Mouse (Mus musculus): ENCODE data around the gene Tnik. TPM values are rescaled to one million over a fixed set of nuclear protein-coding genes. Genes with fewer than 3 reads are reported as not detected.

Gene Tnik
- polyA plus RNA-seq, 1 experiment from 2014 or later: 55.7 TPM

GRCm38 (mm10) chr3:28348746-28349145, 85.7 kb downstream of the Tnik start:
- peaks cover 5% of the 10 kb centered on the region for H3K4me1 ChIP-seq (ENCODE audit: control insufficient read depth, insufficient read depth, low read length)
- ATAC-seq (no peak), DNase-seq (ENCODE audit: low spot score) (no peak)
- H3K36me3 ChIP-seq (ENCODE audit: control insufficient read depth, insufficient read depth, low read length): no peaks in the 10 kb centered on the region
- no peak overlapping the region for H3K4me2 ChIP-seq (ENCODE audit: low read length)
- H3K9me3 ChIP-seq (replicated peaks; ENCODE audit: control insufficient read depth, low read length): no peaks in the 10 kb centered on the region
- H3K27me3 ChIP-seq (replicated peaks; ENCODE audit: control insufficient read depth, insufficient read depth, low read length): no peaks in the 10 kb centered on the region
- no peak overlapping the region for H3K27ac ChIP-seq (ENCODE audit: low read depth, low read length)
- no peak overlapping the region for H3K4me3 ChIP-seq (ENCODE audit: low read depth, low read length)
- H3K9ac ChIP-seq (ENCODE audit: low read length): no peak overlapping the region
- WGBS: 83% methylated on average over 1 of the region's 1 CpGs

- Histone ChIP-seq H3K27ac (ENCODE audit: low read depth, low read length) (no peak overlapping the region), H3K4me1 (ENCODE audit: control insufficient read depth, insufficient read depth, low read length) (peaks cover 5% of the 10 kb centered on the region), H3K36me3 (ENCODE audit: control insufficient read depth, insufficient read depth, low read length) (no peaks in the 10 kb centered on the region), H3K4me2 (ENCODE audit: low read length) (no peak overlapping the region), H3K4me3 (ENCODE audit: low read depth, low read length) (no peak overlapping the region), H3K9me3 (replicated peaks; ENCODE audit: control insufficient read depth, low read length) (no peaks in the 10 kb centered on the region), H3K9ac (ENCODE audit: low read length) (no peak overlapping the region), H3K27me3 (replicated peaks; ENCODE audit: control insufficient read depth, insufficient read depth, low read length) (no peaks in the 10 kb centered on the region)
- no peak for ATAC-seq
- WGBS: 82% methylated on average over 10 of the region's 10 CpGs
- DNase-seq (ENCODE audit: low spot score): no peak
These were observed 87.3 kb downstream of the Tnik start for GRCm38 (mm10) chr3:28350147-28350801.

GRCm38 (mm10) chr3:28358391-28358790, 95.4 kb downstream of the Tnik start:
- Histone ChIP-seq H3K4me2 (ENCODE audit: low read length) (no peak overlapping the region), H3K4me3 (ENCODE audit: low read depth, low read length) (no peak overlapping the region), H3K9ac (ENCODE audit: low read length) (no peak overlapping the region), H3K4me1 (ENCODE audit: control insufficient read depth, insufficient read depth, low read length) (no peaks in the 10 kb centered on the region), H3K27ac (ENCODE audit: low read depth, low read length) (no peak overlapping the region), H3K27me3 (replicated peaks; ENCODE audit: control insufficient read depth, insufficient read depth, low read length) (no peaks in the 10 kb centered on the region), H3K36me3 (ENCODE audit: control insufficient read depth, insufficient read depth, low read length) (peaks cover 7% of the 10 kb centered on the region), H3K9me3 (replicated peaks; ENCODE audit: control insufficient read depth, low read length) (no peaks in the 10 kb centered on the region)
- ATAC-seq (no peak), DNase-seq (ENCODE audit: low spot score) (no peak)
- 76% methylated on average over 2 of the region's 2 CpGs for WGBS

- ATAC-seq: no peak
These were observed 96.1 kb downstream of the Tnik start for GRCm38 (mm10) chr3:28359138-28359537.

GRCm38 (mm10) chr3:28361056-28361455, 98.0 kb downstream of the Tnik start:
- 95% methylated on average over 6 of the region's 6 CpGs for WGBS
- Histone ChIP-seq H3K4me1 (ENCODE audit: control insufficient read depth, insufficient read depth, low read length) (no peaks in the 10 kb centered on the region), H3K9me3 (replicated peaks; ENCODE audit: control insufficient read depth, low read length) (no peaks in the 10 kb centered on the region), H3K36me3 (ENCODE audit: control insufficient read depth, insufficient read depth, low read length) (peaks cover 7% of the 10 kb centered on the region), H3K27ac (ENCODE audit: low read depth, low read length) (no peak overlapping the region), H3K27me3 (replicated peaks; ENCODE audit: control insufficient read depth, insufficient read depth, low read length) (no peaks in the 10 kb centered on the region), H3K4me3 (ENCODE audit: low read depth, low read length) (no peak overlapping the region), H3K4me2 (ENCODE audit: low read length) (no peak overlapping the region), H3K9ac (ENCODE audit: low read length) (no peak overlapping the region)
- ATAC-seq (no peak), DNase-seq (ENCODE audit: low spot score) (no peak)

More at GRCm38 (mm10) chr3:28359138-28359537, 96.1 kb downstream of the Tnik start:
- H3K4me1 ChIP-seq (ENCODE audit: control insufficient read depth, insufficient read depth, low read length): no peaks in the 10 kb centered on the region
- no peak overlapping the region for H3K9ac ChIP-seq (ENCODE audit: low read length)
- DNase-seq (ENCODE audit: low spot score): no peak
- H3K27me3 ChIP-seq (replicated peaks; ENCODE audit: control insufficient read depth, insufficient read depth, low read length): no peaks in the 10 kb centered on the region
- no peak overlapping the region for H3K4me2 ChIP-seq (ENCODE audit: low read length)
- H3K27ac ChIP-seq (ENCODE audit: low read depth, low read length): no peak overlapping the region
- peaks cover 7% of the 10 kb centered on the region for H3K36me3 ChIP-seq (ENCODE audit: control insufficient read depth, insufficient read depth, low read length)
- 89% methylated on average over 6 of the region's 6 CpGs for WGBS
- H3K9me3 ChIP-seq (replicated peaks; ENCODE audit: control insufficient read depth, low read length): no peaks in the 10 kb centered on the region
- no peak overlapping the region for H3K4me3 ChIP-seq (ENCODE audit: low read depth, low read length)

GRCm38 (mm10) chr3:28363441-28364125, 100.6 kb downstream of the Tnik start:
- H3K4me3 ChIP-seq (ENCODE audit: low read depth, low read length): no peak overlapping the region
- no peak overlapping the region for H3K27ac ChIP-seq (ENCODE audit: low read depth, low read length)
- no peaks in the 10 kb centered on the region for H3K4me1 ChIP-seq (ENCODE audit: control insufficient read depth, insufficient read depth, low read length)
- DNase-seq (ENCODE audit: low spot score): no peak
- H3K9ac ChIP-seq (ENCODE audit: low read length): no peak overlapping the region
- no peaks in the 10 kb centered on the region for H3K27me3 ChIP-seq (replicated peaks; ENCODE audit: control insufficient read depth, insufficient read depth, low read length)
- peaks cover 7% of the 10 kb centered on the region for H3K36me3 ChIP-seq (ENCODE audit: control insufficient read depth, insufficient read depth, low read length)
- no peaks in the 10 kb centered on the region for H3K9me3 ChIP-seq (replicated peaks; ENCODE audit: control insufficient read depth, low read length)
- ATAC-seq: no peak
- 80% methylated on average over 5 of the region's 5 CpGs for WGBS
- H3K4me2 ChIP-seq (ENCODE audit: low read length): no peak overlapping the region

GRCm38 (mm10) chr3:28368746-28369145, 105.7 kb downstream of the Tnik start:
- no peak overlapping the region for H3K4me2 ChIP-seq (ENCODE audit: low read length)
- H3K9ac ChIP-seq (ENCODE audit: low read length): no peak overlapping the region
- H3K27me3 ChIP-seq (replicated peaks; ENCODE audit: control insufficient read depth, insufficient read depth, low read length): no peaks in the 10 kb centered on the region
- no peak for DNase-seq (ENCODE audit: low spot score)
- no peak overlapping the region for H3K27ac ChIP-seq (ENCODE audit: low read depth, low read length)
- H3K4me3 ChIP-seq (ENCODE audit: low read depth, low read length): no peak overlapping the region
- no peak for ATAC-seq
- no peaks in the 10 kb centered on the region for H3K9me3 ChIP-seq (replicated peaks; ENCODE audit: control insufficient read depth, low read length)
- WGBS: 79% methylated on average over 5 of the region's 5 CpGs
- no peaks in the 10 kb centered on the region for H3K4me1 ChIP-seq (ENCODE audit: control insufficient read depth, insufficient read depth, low read length)
- H3K36me3 ChIP-seq (ENCODE audit: control insufficient read depth, insufficient read depth, low read length): no peaks in the 10 kb centered on the region

- no peak overlapping the region for H3K4me3 ChIP-seq (ENCODE audit: low read depth, low read length)
- DNase-seq (ENCODE audit: low spot score) (no peak), ATAC-seq (no peak)
- H3K27ac ChIP-seq (ENCODE audit: low read depth, low read length): no peak overlapping the region
- no peak overlapping the region for H3K4me2 ChIP-seq (ENCODE audit: low read length)
- H3K9ac ChIP-seq (ENCODE audit: low read length): no peak overlapping the region
- no peaks in the 10 kb centered on the region for H3K9me3 ChIP-seq (replicated peaks; ENCODE audit: control insufficient read depth, low read length)
- H3K27me3 ChIP-seq (replicated peaks; ENCODE audit: control insufficient read depth, insufficient read depth, low read length): no peaks in the 10 kb centered on the region
- H3K4me1 ChIP-seq (ENCODE audit: control insufficient read depth, insufficient read depth, low read length): no peaks in the 10 kb centered on the region
- 84% methylated on average over 1 of the region's 1 CpGs for WGBS
- no peaks in the 10 kb centered on the region for H3K36me3 ChIP-seq (ENCODE audit: control insufficient read depth, insufficient read depth, low read length)
These were observed 106.3 kb downstream of the Tnik start for GRCm38 (mm10) chr3:28369266-28369665.

GRCm38 (mm10) chr3:28369698-28370097, 106.7 kb downstream of the Tnik start:
- H3K4me2 ChIP-seq (ENCODE audit: low read length): no peak overlapping the region
- H3K36me3 ChIP-seq (ENCODE audit: control insufficient read depth, insufficient read depth, low read length): no peaks in the 10 kb centered on the region
- no peak overlapping the region for H3K9ac ChIP-seq (ENCODE audit: low read length)
- DNase-seq (ENCODE audit: low spot score) (no peak), ATAC-seq (no peak)
- WGBS: 85% methylated on average over 5 of the region's 5 CpGs
- no peak overlapping the region for H3K4me3 ChIP-seq (ENCODE audit: low read depth, low read length)
- no peaks in the 10 kb centered on the region for H3K27me3 ChIP-seq (replicated peaks; ENCODE audit: control insufficient read depth, insufficient read depth, low read length)
- no peaks in the 10 kb centered on the region for H3K4me1 ChIP-seq (ENCODE audit: control insufficient read depth, insufficient read depth, low read length)
- no peak overlapping the region for H3K27ac ChIP-seq (ENCODE audit: low read depth, low read length)
- H3K9me3 ChIP-seq (replicated peaks; ENCODE audit: control insufficient read depth, low read length): no peaks in the 10 kb centered on the region
